Mouse (Mus musculus) retina, postnatal 7 days (tissue): Measurements from ENCODE around the gene Aif1.

Experiments
- DNase-seq: peaks from one replicate; pipeline ENCODE4 v3.0.0-alpha.2; 2012; ENCODE audit warnings: low read depth, low spot score

Gene Aif1

GRCm38 (mm10) chr17:35166352-35167035, 9.4 kb downstream of the Aif1 start:
- DNase-seq = peak; percentile 73

DNA sequence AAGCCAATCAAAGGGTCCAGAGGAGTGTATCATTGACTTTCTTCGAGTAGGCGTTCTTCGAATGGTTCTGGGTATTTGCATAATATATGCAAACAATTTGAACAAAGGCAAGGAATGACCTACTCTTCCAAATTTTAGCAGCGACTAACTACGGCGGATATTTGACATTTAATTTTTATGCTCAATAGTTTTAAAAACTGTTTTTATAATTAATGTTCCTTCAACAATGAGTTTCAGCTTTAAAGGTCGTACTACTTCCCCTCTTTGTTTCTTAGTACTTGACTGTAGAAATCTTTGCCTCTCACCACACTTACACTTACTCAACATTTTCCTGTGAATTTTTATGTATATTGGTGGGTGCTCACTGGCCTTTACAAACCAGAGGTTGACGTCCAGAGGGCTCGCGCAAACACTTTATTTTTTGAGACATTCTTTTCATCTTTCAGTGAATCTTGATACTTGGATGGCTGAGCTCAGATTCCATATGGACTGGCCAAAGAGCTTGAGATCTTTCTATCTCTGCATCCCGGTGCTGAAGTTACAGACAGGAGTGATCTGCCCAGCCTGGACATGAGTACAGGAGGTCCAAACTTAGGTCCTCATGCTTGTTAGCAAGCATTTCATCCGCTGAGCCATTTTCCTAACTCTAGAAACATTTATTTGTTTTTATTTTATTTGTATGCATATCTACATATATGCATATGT, 10.3 kb downstream of the Aif1 start:
- DNase-seq = no peak

- DNase-seq = peak; percentile 99
Observed at GRCm38 (mm10) chr17:35164568-35165450, 11.1 kb downstream of the Aif1 start, which contains the start of gene Prrc2a. Gene Prrc2a (minus strand): TSS chr17:35164897.

DNA sequence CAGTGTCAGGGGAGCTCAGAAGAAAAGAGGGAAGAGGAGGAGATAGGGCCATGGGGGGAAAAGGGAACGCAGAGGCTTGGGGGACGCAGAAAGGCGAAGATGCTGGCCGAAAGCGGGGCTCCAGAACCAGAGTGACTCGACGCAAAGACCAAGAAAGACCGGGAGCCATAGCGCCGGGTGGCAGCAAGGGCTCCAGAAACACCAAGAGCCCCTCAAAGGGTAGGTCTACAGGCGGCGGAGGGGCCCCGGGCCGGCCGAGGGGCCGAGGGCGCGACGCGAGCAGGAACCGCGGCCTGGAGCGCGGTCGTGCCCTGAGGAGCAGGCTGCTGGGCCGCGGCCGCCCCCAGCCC, 11.7 kb downstream of the Aif1 start:
- no peak for DNase-seq

DNA sequence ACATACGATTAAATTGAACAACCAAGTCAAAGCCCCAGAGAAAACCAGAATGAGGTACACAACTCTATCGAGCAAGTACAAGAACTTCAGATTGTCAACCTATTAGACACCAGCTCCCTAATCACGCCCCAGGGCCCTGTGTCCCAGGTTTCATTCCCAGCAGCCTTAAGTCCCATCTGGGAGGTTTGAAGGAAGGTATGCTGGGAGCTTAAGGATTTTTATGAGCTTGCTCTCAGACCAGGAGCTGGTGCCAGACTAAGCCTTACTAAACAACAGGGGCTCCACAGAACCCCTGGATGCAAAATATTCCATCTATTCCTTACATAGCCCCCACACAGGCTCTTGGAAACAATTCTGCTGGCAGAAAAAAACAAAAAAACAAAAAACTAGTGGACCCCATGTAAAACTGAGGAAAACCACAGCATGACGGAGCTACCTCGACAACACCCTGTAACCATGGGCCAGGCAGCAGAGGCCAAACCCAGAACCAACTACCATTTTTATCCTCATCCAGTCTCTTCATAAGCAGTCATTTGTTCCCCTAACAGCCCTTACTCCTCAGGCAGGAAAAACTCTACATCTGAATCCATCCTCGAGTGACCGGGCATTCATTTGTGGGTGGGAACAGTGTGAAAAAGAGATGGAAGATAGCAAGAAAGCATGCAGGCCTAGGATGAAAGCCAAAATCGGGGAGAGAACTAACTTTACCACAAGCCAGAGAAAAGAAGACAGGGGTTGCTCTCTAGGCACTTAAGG, 12.4 kb downstream of the Aif1 start:
- no peak for DNase-seq

GRCm38 (mm10) chr17:35162730-35163129, 13.1 kb downstream of the Aif1 start:
- no peak for DNase-seq

- DNase-seq = no peak
Observed at GRCm38 (mm10) chr17:35162121-35162520, 13.7 kb downstream of the Aif1 start.

DNA sequence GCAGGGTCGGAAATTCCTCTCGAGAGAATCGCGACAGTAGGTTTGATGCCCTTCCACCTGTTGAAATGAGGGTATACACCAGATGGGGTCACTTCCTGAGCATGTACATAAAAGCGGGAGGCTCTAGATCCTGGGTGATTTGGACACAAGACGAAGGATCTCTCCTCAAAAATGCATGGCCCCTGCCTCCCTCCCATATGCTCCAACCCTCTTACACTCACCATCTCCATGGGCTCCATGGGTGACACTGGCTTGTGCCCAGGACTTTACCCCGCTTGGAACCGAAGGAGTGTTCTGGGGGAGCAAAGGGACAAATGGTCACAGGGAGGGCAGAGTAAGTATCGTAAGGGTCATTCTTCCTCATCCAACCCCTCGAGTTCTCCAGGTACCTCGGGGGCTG, 14.4 kb downstream of the Aif1 start:
- DNase-seq = no peak

DNA sequence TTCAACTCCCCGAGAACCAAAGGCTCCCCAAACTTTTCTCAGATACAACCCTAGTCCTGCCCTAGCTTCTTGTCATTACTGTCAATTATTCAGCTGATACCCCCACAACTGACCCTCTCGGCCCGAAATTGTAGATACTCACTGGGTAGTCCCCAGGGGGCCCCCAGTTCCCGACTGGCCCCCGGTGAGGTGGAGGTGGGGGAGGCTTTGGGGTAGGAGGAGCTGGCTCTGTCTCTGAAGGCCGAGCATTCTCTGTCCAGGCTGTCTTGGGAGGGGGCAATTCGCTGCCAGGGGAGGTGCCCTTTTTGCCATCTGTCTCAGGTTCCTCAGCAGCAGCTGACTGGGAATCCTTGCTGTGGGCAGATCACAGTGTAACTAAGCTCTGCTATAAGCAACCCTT, 16.2 kb downstream of the Aif1 start:
- DNase-seq = no peak

DNA sequence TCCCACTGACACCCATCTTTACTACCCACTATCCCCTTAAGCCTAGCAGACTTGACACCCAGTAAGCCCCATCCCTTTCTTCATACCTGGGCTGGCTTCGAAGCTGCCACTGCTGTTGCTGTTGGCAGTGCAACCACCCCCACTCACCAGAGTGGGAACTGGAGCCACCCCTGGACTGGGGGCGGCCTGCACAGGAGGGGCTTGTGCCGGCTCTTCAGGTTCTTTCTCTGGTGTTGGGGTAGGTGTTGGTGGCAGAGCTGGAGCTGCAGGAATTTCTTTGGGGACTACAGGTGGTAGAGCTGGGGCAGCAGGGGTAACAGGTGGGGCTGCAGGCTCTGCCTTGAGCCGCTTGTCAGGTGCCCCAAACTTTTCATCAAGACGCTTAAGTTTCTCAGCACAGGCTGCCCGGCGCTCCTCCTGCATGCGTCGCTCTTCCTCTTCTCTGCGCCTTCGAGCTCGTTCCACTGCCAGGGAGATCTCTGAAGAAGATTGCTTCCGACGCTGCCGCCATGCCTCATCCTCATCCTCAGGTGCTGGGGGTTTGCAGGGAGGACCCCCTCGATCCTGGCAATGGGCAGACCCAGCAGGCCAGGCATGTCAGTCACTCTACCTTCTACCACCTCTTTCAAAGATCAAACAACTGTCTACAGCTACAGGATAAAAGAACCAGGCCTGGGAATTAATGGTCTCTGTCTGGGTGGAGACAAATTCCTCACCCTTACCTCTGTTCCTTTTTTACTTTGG, 16.8 kb downstream of the Aif1 start:
- DNase-seq = no peak

DNA sequence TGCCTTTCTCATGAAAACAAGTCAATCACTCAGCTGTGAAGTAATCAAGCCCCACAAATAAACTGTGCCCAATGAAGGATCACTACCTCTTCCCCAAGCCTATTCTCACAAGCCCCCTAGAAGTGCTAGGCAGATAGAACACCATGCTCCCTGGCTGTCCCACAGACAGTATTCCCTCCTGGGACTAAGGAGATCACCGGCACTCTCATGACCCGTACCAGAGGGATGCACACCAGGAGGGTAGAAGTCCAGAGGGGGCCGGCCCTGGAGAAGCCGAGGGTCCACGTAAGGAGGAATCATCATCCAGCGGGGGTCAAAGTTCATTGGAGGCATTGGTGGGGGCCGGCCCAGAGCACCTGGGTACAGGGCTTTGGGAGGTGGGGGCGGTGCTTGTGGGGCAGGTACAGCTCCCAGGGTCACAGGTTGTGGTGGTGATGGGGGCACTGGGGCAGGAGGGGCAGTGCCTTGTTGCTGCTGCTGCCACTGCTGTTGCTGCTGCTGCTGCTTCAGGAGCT, 18.1 kb downstream of the Aif1 start:
- DNase-seq = no peak

- DNase-seq = no peak
Observed at GRCm38 (mm10) chr17:35157254-35157653, 18.6 kb downstream of the Aif1 start.

DNA sequence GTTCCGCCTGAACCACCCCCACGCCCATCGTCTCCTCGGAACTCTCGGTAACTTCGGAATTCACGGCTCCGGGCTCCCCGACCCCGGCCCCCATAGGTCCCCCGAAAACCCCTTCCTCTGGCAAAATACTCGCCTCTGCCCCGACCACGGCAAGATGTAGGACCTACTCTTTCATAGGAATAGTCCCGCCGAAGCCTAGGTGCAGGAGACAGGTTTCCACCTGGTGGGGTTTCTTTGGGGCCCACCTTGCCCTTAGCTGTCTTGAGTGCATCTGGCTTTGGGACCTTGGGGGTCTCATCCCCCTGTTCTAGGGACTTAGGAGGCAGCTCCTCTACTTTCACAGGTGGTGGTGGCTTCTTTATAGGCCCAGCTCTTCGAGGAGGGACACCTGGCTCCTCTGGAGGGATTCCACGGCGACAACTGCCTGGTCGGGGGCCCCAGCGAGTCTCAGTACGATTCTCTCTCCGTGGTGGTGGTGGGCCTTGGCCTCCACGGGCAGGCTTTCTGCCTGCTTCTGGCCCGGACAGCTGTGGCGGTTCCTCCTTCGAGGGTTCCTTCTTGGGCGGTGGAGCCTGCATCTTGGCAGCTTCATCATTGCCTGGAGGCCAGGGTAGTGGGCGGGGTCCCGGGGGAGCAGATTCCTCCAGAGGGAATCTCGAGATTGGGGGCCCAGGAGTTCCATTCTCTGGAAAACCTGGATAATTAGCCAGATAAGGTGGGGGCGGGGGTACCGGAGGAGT, 19.2 kb downstream of the Aif1 start:
- DNase-seq = no peak

DNA sequence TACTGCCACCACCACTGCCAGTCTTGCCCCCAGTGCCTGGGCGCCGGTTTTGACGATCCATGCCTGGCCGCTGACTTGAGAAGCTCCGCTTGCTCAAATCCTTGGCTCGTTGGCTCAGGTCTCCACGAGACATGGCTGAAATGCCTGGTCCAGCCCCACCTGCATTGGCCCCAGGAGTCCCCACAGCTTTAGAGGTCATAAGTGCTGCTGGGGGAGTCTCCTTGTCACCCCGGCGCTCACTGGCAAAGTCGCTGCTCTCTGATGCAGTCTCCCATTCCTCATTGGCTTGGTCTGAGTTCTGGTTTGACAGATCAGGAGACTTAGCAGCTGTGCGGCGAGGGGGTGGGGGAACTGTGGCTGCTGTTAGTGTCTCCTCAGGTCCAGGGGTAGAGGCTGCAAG, 20.4 kb downstream of the Aif1 start:
- DNase-seq = no peak

DNA sequence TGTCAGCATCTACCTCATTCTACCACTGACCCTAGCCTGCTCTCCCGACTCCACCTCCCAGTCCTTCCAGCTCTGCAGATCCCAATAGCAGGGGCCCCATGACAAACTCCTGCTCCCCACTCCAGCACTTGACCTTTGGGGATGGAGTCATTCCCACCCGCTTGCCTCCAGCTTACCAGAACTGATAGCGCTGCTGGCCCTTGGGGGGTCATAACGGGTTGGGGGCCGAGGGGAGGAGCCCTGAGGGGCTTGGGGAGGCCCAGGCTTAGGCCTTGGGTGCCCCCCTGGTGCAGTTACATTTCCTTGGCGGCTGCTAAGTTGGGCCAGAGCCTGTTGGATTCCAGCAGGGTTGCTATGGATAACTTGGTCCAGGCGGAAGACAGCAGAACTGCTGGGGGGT, 21.3 kb downstream of the Aif1 start:
- no peak for DNase-seq

DNA sequence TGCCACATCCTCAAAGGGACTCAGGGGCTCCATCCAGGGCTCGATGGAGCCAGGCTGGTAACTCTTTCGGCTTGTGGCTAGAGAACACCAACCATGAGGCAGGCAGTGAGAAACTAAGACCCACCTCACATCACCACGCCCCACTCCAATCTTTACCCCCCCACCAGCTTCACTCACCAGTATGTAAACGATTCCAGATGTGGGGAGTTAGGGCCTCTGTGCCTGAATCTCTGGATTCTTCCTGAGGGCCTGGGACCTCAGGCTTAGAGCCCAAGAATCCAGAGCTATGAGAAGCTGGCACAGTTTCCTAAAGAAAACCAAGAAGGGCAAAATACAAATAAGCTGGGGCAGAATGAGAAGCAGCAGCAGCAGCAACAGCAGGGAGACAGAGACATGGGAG, 21.9 kb downstream of the Aif1 start:
- no peak for DNase-seq

DNA sequence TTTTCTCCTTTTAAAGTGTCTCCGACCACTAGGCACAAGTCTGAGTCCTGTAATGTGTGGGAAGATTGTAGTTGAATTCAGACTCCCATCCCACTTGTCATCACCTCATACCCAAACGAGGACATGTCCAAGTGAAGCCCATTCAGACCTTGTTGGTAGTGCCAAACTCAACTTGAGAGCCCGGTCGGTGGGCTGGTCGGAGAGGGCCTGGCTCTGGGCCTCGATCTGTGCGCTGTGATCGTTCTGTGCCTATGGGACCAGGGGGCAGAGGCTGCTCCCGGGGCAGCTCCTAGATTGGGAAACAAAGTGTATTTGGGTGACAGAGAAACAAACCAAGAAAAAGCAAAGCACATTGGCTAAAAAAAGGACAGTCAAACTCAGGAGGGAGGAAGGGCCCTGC, 22.8 kb downstream of the Aif1 start:
- DNase-seq = no peak

DNA sequence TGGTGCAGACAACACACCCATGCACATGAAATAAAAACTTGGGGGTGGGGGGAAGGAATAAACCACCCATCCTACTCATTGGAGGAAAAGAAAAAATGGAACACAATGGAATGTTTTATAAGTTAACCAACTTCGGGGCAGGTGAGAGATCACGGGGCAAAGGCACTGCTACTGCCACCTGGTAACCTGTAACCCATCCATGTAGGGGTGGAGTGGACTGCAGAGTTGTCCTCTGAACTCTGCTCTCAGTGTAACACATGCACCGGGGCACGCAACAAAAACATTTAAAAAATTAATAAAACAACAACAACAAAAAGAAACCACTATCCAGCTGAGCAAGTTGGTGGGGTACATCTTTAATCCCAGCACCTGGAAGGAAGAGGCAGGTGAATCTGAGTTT, 23.7 kb downstream of the Aif1 start:
- DNase-seq = no peak

GRCm38 (mm10) chr17:35147922-35148639, 27.8 kb downstream of the Aif1 start:
- DNase-seq = no peak
